Mouse (Mus musculus): ENCODE results near the gene Ncapd2. TPM values are rescaled to one million over a fixed set of nuclear protein-coding genes. Genes with fewer than 3 reads are reported as not detected.

Gene Ncapd2
- polyA plus RNA-seq, 1 experiment from 2014 or later, result 39.1 TPM

DNA sequence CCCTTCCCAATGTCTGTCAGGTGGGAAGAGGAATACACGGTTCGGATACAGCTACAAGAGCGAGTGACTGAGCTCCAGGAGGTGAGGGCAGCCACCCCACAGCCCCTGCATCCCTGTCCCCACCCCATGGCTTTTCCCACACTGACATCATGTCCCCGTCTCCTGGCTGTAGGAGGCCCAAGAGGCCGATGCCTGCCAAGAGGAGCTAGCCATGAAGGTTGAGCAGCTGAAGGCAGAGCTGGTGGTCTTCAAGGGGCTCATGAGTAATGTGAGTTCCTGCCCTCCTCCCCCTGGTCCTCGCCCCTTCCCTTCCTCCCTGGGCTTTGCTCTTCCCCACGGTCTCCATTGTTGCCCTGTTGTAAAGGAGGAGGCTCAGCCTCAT lies 41.9 kb downstream of the Ncapd2 start:
- 71% methylated on average over 7 of the region's 7 CpGs for WGBS (ENCODE audit: insufficient replicate concordance)
- H3K36me3 ChIP-seq (replicated peaks; ENCODE audit: insufficient read depth, low read length), result peaks cover 20% of the 10 kb centered on the region
- peaks cover 35% of the 10 kb centered on the region for H3K4me1 ChIP-seq (ENCODE audit: insufficient read depth)

DNA sequence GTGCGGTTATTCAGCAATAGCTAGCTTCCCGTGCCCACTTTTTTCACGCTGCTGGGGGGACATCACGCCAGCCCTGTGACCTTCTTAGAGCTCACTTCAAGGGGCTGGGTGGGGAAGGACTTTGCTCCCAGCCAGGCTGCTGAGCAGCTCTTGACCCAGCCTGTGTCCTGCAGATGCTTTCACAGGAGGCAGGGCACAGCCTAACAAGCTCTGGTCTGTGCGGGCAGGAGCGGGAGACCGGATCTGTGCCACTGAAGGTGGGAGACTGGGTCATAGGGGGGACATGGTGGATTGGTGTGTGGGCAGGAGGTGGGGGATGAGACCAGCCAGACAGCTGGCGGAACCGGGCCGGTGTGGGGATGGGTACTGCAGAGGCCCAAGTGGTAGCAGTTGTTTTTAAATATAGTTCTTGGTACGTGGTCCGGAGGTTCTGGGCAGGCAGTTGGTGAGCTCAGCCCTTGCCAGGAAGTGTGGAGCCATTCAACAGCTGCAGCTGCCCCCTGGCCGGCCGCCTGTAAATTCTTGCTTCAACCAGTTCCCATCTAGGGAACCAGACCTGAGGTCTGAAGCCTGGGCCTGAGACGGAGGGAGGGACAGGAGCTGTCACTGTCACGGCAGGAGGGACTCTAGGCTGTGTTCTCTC lies 42.5 kb downstream of the Ncapd2 start:
- Histone ChIP-seq H3K36me3 (replicated peaks; ENCODE audit: insufficient read depth, low read length) (peaks cover 23% of the 10 kb centered on the region), H3K27ac (ENCODE audit: low read depth) (peak overlapping the region; percentile 36; the same call in 1 of the 2 replicates), H3K4me3 (ENCODE audit: low read depth, low read length) (no peak overlapping the region), H3K27me3 (ENCODE audit: insufficient read depth, low read length) (no peaks in the 10 kb centered on the region), H3K4me1 (ENCODE audit: insufficient read depth) (peaks cover 35% of the 10 kb centered on the region), H3K9me3 (ENCODE audit: low read length) (no peaks in the 10 kb centered on the region), H3K9ac (replicated peaks) (0 out of 2 replicates have a peak overlapping the region, but pooled peaks have one; percentile 26), H3K4me2 (ENCODE audit: low read depth, low read length) (peak overlapping the region; percentile 29; the same call in 1 of the 2 replicates)
- no peak for ATAC-seq
- no peak for DNase-seq
- 62% methylated on average over 16 of the region's 16 CpGs for WGBS (ENCODE audit: insufficient replicate concordance)
- TF ChIP-seq CTCF (IDR thresholded peaks at IDR 0.05; ENCODE audit: low read depth), result no peak
- TF ChIP-seq EP300 (IDR thresholded peaks at IDR 0.05; ENCODE audit: low read depth), result no peak

More for the DNA sequence above, 41.9 kb downstream of the Ncapd2 start:
- ATAC-seq (no peak), DNase-seq (no peak)
- Histone ChIP-seq H3K9me3 (ENCODE audit: low read length) (no peaks in the 10 kb centered on the region), H3K27ac (ENCODE audit: low read depth) (no peak overlapping the region), H3K4me3 (ENCODE audit: low read depth, low read length) (no peak overlapping the region), H3K9ac (replicated peaks) (no peak overlapping the region), H3K27me3 (ENCODE audit: insufficient read depth, low read length) (no peaks in the 10 kb centered on the region), H3K4me2 (ENCODE audit: low read depth, low read length) (no peak overlapping the region)
- no peak for TF ChIP-seq CTCF (IDR thresholded peaks at IDR 0.05; ENCODE audit: low read depth)
- TF ChIP-seq EP300 (IDR thresholded peaks at IDR 0.05; ENCODE audit: low read depth), result no peak

DNA sequence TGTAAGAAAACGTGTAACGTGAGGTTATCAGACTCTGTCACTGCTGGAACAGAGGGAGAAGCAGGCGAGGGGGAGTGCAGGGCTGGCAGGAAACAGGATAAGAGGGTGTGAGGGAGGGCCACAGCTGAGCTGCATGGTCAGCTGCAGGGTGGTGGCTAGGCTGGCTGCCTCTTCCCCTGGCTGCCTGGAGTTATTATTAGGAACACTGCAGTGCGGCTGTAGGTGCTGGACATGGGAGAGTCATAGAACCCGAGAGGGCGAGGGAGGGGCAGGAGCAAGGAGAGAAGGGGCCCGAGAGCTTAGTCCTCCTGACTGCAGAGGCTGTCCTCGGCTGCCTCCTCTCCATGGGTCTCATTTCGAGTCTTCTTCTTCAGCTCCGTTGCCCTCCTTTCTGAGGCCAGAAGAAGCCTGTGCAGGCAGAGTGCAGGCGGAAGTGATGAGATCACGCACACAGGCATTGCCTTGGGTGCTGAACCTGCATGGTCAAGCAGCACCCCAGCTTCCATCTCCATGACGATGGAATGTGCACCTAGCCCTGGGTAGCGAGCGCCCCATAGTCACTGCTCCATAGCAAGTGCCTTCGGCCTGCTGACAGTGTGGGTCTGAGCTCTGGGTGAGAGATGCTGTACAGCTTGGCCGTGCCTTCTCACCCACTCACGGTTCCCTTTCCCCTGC lies 43.1 kb downstream of the Ncapd2 start:
- WGBS (ENCODE audit: insufficient replicate concordance), result 55% methylated on average over 18 of the region's 18 CpGs
- Histone ChIP-seq H3K4me2 (ENCODE audit: low read depth, low read length) (peak overlapping the region; percentile 29; the same call in 1 of the 2 replicates), H3K4me3 (ENCODE audit: low read depth, low read length) (no peak overlapping the region), H3K9ac (replicated peaks) (no peak overlapping the region), H3K4me1 (ENCODE audit: insufficient read depth) (peaks cover 35% of the 10 kb centered on the region), H3K36me3 (replicated peaks; ENCODE audit: insufficient read depth, low read length) (peaks cover 18% of the 10 kb centered on the region), H3K27ac (ENCODE audit: low read depth) (peak overlapping the region; percentile 36), H3K27me3 (ENCODE audit: insufficient read depth, low read length) (no peaks in the 10 kb centered on the region), H3K9me3 (ENCODE audit: low read length) (no peaks in the 10 kb centered on the region)
- no peak for DNase-seq
- ATAC-seq, result no peak
- TF ChIP-seq EP300 (IDR thresholded peaks at IDR 0.05; ENCODE audit: low read depth) (no peak), CTCF (IDR thresholded peaks at IDR 0.05; ENCODE audit: low read depth) (no peak)

DNA sequence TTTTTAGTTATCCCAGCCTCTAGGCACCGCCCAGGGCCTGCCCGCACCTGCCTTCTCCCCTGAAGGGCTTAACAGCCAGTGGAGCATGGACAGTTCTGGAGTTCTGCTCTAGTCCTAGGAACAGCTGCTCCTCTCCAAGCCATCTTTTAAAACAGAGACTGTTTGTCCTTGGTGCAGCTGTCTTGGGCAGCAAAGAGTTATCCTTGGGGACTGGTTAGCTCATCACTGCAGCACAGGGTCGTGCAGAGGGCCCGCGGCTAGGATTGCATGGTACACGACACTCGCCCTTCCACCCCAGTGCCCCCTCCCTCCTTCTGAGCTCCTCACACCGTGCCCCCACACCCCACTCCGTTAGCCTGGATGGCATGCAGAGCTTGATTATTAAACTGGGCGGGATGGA lies 44.2 kb downstream of the Ncapd2 start:
- Histone ChIP-seq H3K27ac (ENCODE audit: low read depth) (no peak overlapping the region), H3K4me1 (ENCODE audit: insufficient read depth) (peaks cover 31% of the 10 kb centered on the region), H3K9me3 (ENCODE audit: low read length) (no peaks in the 10 kb centered on the region), H3K4me3 (ENCODE audit: low read depth, low read length) (no peak overlapping the region), H3K4me2 (ENCODE audit: low read depth, low read length) (no peak overlapping the region), H3K36me3 (replicated peaks; ENCODE audit: insufficient read depth, low read length) (peaks cover 15% of the 10 kb centered on the region), H3K27me3 (ENCODE audit: insufficient read depth, low read length) (no peaks in the 10 kb centered on the region), H3K9ac (replicated peaks) (no peak overlapping the region)
- no peak for ATAC-seq
- 74% methylated on average over 10 of the region's 10 CpGs for WGBS (ENCODE audit: insufficient replicate concordance)
- TF ChIP-seq EP300 (IDR thresholded peaks at IDR 0.05; ENCODE audit: low read depth) (no peak), CTCF (IDR thresholded peaks at IDR 0.05; ENCODE audit: low read depth) (no peak)
- DNase-seq, result no peak

DNA sequence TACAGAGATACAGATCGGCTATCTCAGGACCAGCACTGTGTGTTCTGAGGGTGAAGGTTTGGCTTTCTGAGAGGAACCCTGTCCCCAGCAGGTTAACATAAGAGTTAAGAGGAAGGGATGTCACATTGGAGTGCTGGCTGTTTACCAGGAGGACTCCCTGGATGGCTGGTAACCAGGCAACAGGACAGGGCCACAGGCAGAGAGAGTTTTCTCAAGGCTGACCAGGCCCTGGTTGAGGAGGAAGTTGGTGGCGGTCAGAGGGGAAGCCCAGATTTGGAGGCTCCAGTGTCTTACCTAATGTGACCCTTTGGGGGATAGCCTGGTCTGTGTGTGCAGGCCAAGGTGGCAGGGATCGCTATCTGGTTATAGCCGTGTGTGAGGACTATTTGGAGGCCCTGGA lies 44.7 kb downstream of the Ncapd2 start:
- DNase-seq (no peak), ATAC-seq (no peak)
- 65% methylated on average over 4 of the region's 4 CpGs for WGBS (ENCODE audit: insufficient replicate concordance)
- Histone ChIP-seq H3K27ac (ENCODE audit: low read depth) (no peak overlapping the region), H3K27me3 (ENCODE audit: insufficient read depth, low read length) (no peaks in the 10 kb centered on the region), H3K36me3 (replicated peaks; ENCODE audit: insufficient read depth, low read length) (peaks cover 17% of the 10 kb centered on the region), H3K9ac (replicated peaks) (no peak overlapping the region), H3K4me3 (ENCODE audit: low read depth, low read length) (no peak overlapping the region), H3K9me3 (ENCODE audit: low read length) (no peaks in the 10 kb centered on the region), H3K4me1 (ENCODE audit: insufficient read depth) (peaks cover 31% of the 10 kb centered on the region), H3K4me2 (ENCODE audit: low read depth, low read length) (peak overlapping the region; percentile 98; the same call in 1 of the 2 replicates)
- TF ChIP-seq CTCF (IDR thresholded peaks at IDR 0.05; ENCODE audit: low read depth), result no peak
- TF ChIP-seq EP300 (IDR thresholded peaks at IDR 0.05; ENCODE audit: low read depth), result no peak

DNA sequence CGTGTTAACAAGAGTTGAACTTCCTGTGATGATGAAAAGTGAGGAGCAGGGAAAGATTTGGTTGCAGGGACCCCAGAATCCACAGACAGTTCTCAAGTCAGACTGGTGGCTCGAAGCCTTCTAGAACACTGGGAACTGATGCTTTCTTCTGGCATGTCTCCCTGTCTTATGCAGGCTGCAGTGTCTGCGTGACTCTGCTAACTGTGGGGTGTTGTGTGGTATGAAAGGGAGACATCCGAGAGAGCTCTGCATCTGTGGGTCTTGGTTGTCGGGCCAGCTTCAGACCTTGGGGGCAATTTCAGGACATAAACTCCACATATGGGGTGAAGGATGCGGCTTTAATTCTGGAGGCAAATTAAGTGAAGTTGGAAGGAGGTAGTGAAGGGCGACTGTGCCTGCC lies 45.4 kb downstream of the Ncapd2 start:
- no peak overlapping the region for H3K27ac ChIP-seq (ENCODE audit: low read depth)

More for the DNA sequence above, 45.4 kb downstream of the Ncapd2 start:
- ATAC-seq (no peak), DNase-seq (no peak)
- Histone ChIP-seq H3K4me2 (ENCODE audit: low read depth, low read length) (peak overlapping the region; percentile 98), H3K4me1 (ENCODE audit: insufficient read depth) (peaks cover 31% of the 10 kb centered on the region), H3K9ac (replicated peaks) (peak overlapping the region; percentile 92), H3K9me3 (ENCODE audit: low read length) (no peaks in the 10 kb centered on the region), H3K4me3 (ENCODE audit: low read depth, low read length) (peak overlapping the region; percentile 92), H3K27me3 (ENCODE audit: insufficient read depth, low read length) (no peaks in the 10 kb centered on the region), H3K36me3 (replicated peaks; ENCODE audit: insufficient read depth, low read length) (peaks cover 20% of the 10 kb centered on the region)
- TF ChIP-seq EP300 (IDR thresholded peaks at IDR 0.05; ENCODE audit: low read depth), result no peak
- TF ChIP-seq CTCF (IDR thresholded peaks at IDR 0.05; ENCODE audit: low read depth), result no peak
- 57% methylated on average over 7 of the region's 7 CpGs for WGBS (ENCODE audit: insufficient replicate concordance)

Measured in liver, postnatal 0 days (tissue).